Mouse (Mus musculus) urinary bladder, postnatal 10 days (tissue): ENCODE results near the gene Gse1.

Experiments used
- DNase-seq: peaks from one replicate; pipeline ENCODE4 v3.0.0; 2022; ENCODE audit warnings: low spot score

The Gse1 gene

GRCm38 (mm10) chr8:120462611-120463010 lies 234.4 kb downstream of the Gse1 start:
- DNase-seq, result no peak

GRCm38 (mm10) chr8:120463918-120464584 lies 235.8 kb downstream of the Gse1 start:
- no peak for DNase-seq

- no peak for DNase-seq
Observed at GRCm38 (mm10) chr8:120464585-120464937, 236.3 kb downstream of the Gse1 start.

- no peak for DNase-seq
Observed at GRCm38 (mm10) chr8:120465710-120466109, 237.5 kb downstream of the Gse1 start.

- DNase-seq, result no peak
Observed at GRCm38 (mm10) chr8:120466266-120466665, 238.0 kb downstream of the Gse1 start.

- no peak for DNase-seq
Observed at GRCm38 (mm10) chr8:120467598-120467997, 239.3 kb downstream of the Gse1 start.

- DNase-seq, result no peak
Observed at GRCm38 (mm10) chr8:120470170-120470569, 241.9 kb downstream of the Gse1 start.

GRCm38 (mm10) chr8:120471166-120471565 lies 242.9 kb downstream of the Gse1 start:
- no peak for DNase-seq

- no peak for DNase-seq
Observed at GRCm38 (mm10) chr8:120471752-120472151, 243.5 kb downstream of the Gse1 start.

- no peak for DNase-seq
Observed at GRCm38 (mm10) chr8:120472230-120472629, 244.0 kb downstream of the Gse1 start.

GRCm38 (mm10) chr8:120473729-120474364 lies 245.6 kb downstream of the Gse1 start:
- no peak for DNase-seq

GRCm38 (mm10) chr8:120474496-120475235 lies 246.4 kb downstream of the Gse1 start:
- no peak for DNase-seq

GRCm38 (mm10) chr8:120475462-120476201 lies 247.4 kb downstream of the Gse1 start:
- DNase-seq, result no peak

- DNase-seq, result no peak
Observed at GRCm38 (mm10) chr8:120476711-120477575, 248.7 kb downstream of the Gse1 start.

GRCm38 (mm10) chr8:120478754-120479153 lies 250.5 kb downstream of the Gse1 start:
- DNase-seq, result no peak

GRCm38 (mm10) chr8:120479691-120480090 lies 251.4 kb downstream of the Gse1 start:
- DNase-seq, result no peak

GRCm38 (mm10) chr8:120482015-120482689 lies 253.9 kb downstream of the Gse1 start:
- no peak for DNase-seq

- DNase-seq, result no peak
Observed at GRCm38 (mm10) chr8:120484460-120484859, 256.2 kb downstream of the Gse1 start.

- no peak for DNase-seq
Observed at GRCm38 (mm10) chr8:120485116-120485515, 256.9 kb downstream of the Gse1 start.

- DNase-seq, result no peak
Observed at GRCm38 (mm10) chr8:120485551-120486476, 257.6 kb downstream of the Gse1 start.
